Comparison of ENCODE assay signal across 8 mouse cellular contexts in the genomic region with DNA sequence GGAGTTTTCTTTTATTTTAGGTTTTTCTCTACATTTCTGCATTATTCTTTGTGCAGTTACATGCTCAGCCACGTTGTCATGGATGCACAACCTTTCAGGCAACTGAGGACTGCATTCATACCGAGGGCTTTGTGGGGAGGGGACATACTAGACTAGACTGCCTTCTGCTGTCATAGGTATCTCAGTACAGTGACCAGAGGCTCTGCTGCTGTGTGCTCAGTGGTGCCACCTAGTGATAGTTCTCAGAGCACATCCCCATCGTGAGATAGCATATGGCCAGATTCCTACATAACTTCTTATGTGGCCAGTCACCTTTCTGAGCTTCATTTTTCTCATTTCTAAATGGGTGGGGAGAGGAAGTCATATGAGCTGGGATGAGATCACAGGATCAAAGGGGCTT. TPM values are rescaled to one million over a fixed set of nuclear protein-coding genes. Genes with fewer than 3 reads are reported as not detected.
DNase-seq lines count a peak whose midpoint lies in the region; ATAC-seq and TF ChIP-seq lines count a peak whose summit lies in the region.

No protein-coding gene starts in this region.

- no peak overlapping the region for H3K9ac ChIP-seq in neural tube, embryonic 11.5 days (ENCODE audit: low read length)

- 4% methylated on average over 3 of the region's 3 CpGs for WGBS in thymus, adult 2 months
- WGBS in neural tube, embryonic 11.5 days: 3% methylated on average over 3 of the region's 3 CpGs

- no peaks in the 10 kb centered on the region for H3K36me3 ChIP-seq in thymus, adult 2 months (ENCODE audit: control insufficient read depth, insufficient read depth, low read length)
- no peaks in the 10 kb centered on the region for H3K36me3 ChIP-seq in neural tube, embryonic 11.5 days (ENCODE audit: control insufficient read depth, insufficient read depth, low read length)

- no peak for TF ChIP-seq CTCF in thymus, adult 2 months (IDR thresholded peaks at IDR 0.05; ENCODE audit: borderline replicate concordance, control insufficient read depth, extremely low read depth, insufficient read depth, low read length, poor library complexity)
- TF ChIP-seq CTCF in brain, embryonic 14.5 days (IDR thresholded peaks at IDR 0.05; ENCODE audit: borderline replicate concordance, extremely low read depth, insufficient read depth, insufficient read length): peak; percentile 84; the same call in 1 of the 2 replicates

- no peak for ATAC-seq in neural tube, embryonic 11.5 days (ENCODE audit: insufficient read depth, low FRiP score, low TSS enrichment)

- no peaks in the 10 kb centered on the region; the same call in 1 of the 2 replicates for H3K27me3 ChIP-seq in thymus, adult 2 months (ENCODE audit: control insufficient read depth, insufficient read depth, low read length)
- peaks cover 29% of the 10 kb centered on the region for H3K27me3 ChIP-seq in neural tube, embryonic 11.5 days (ENCODE audit: control insufficient read depth, insufficient read depth, low read length)

- no peaks in the 10 kb centered on the region for H3K4me1 ChIP-seq in thymus, adult 2 months (replicated peaks; ENCODE audit: control insufficient read depth, insufficient read depth, low read length)
- H3K4me1 ChIP-seq in neural tube, embryonic 11.5 days (ENCODE audit: control insufficient read depth, insufficient read depth, low read length): peaks cover 3% of the 10 kb centered on the region; the same call in 1 of the 2 replicates

- H3K27ac ChIP-seq in thymus, adult 2 months (ENCODE audit: control insufficient read depth, insufficient read depth, low read length): no peak overlapping the region
- no peak overlapping the region for H3K27ac ChIP-seq in neural tube, embryonic 11.5 days (ENCODE audit: low read depth, low read length)

- peak; percentile 33 for DNase-seq in thymus, adult 2 months
- DNase-seq in thymus, adult 18-20 months: no peak
- DNase-seq in brain, embryonic 14.5 days (ENCODE audit: low read depth): peak; percentile 82
- peak; percentile 18 for DNase-seq in fibroblast of lung, adult 2 months (ENCODE audit: low read depth)
- DNase-seq in hindlimb bud, embryonic 11.5 days (ENCODE audit: extremely low spot score, low read depth, low spot score): peak; percentile 33
- DNase-seq in left cerebral cortex, postnatal 4 days: peak; percentile 72
- DNase-seq in neural tube, embryonic 11.5 days (ENCODE audit: low spot score): peak; percentile 60
- peak; percentile 17 to 30 for DNase-seq in thymus, postnatal 36 days

- TF ChIP-seq POLR2A in thymus, adult 2 months (IDR thresholded peaks at IDR 0.05; ENCODE audit: control insufficient read depth, extremely low read depth, insufficient read depth, low read length, poor library complexity): no peak
- TF ChIP-seq POLR2A in brain, embryonic 14.5 days (IDR thresholded peaks at IDR 0.05; ENCODE audit: borderline replicate concordance, extremely low read depth, insufficient read depth, insufficient read length, poor library complexity, severe bottlenecking): no peak

- no peak overlapping the region for H3K4me2 ChIP-seq in neural tube, embryonic 11.5 days (ENCODE audit: low read depth)

- no peak overlapping the region for H3K4me3 ChIP-seq in thymus, adult 2 months (ENCODE audit: control insufficient read depth, insufficient read depth, low read length)
- H3K4me3 ChIP-seq in neural tube, embryonic 11.5 days (ENCODE audit: low read depth, low read length): no peak overlapping the region

- intact Hi-C loops in left cerebral cortex, postnatal 4 days (cut with DNase I): loop anchor here (2.0 kb wide), 1 partner anchor 81 kb away; a partner anchor contains a TSS

- H3K9me3 ChIP-seq in neural tube, embryonic 11.5 days (ENCODE audit: control insufficient read depth, low read length): no peaks in the 10 kb centered on the region

RNA-seq across cellular contexts. Expression of a gene that starts 1.8 kb away (rescaled TPM):
- 2.6 and 4.1 TPM in 2 replicates for polyA plus RNA-seq in thymus, adult 2 months (2012; rRNA removed)
- polyA plus RNA-seq in brain, embryonic 14.5 days (2012; rRNA removed): 12.3 and 15.0 TPM in 2 replicates
- 10 to 100 TPM; 18.2 to 23.1 TPM for total RNA-seq in left cerebral cortex, postnatal 4 days (2021)
- 4.3 and 5.3 TPM in 2 replicates for polyA plus RNA-seq in neural tube, embryonic 11.5 days (2014; fragmentation: Nextera tagmentation; extraction: Ambion mirVana)

RNA-seq across cellular contexts. Expression of a gene that starts 56.7 kb away (rescaled TPM):
- polyA plus RNA-seq in thymus, adult 2 months (2012; rRNA removed): 0.20 and 0.77 TPM in 2 replicates
- 0.79 and 1.2 TPM in 2 replicates for polyA plus RNA-seq in brain, embryonic 14.5 days (2012; rRNA removed)
- total RNA-seq in left cerebral cortex, postnatal 4 days (2021): under 1 TPM; 0.40 to 0.54 TPM
- 2.8 and 3.1 TPM in 2 replicates for polyA plus RNA-seq in neural tube, embryonic 11.5 days (2014; fragmentation: Nextera tagmentation; extraction: Ambion mirVana)

RNA-seq across cellular contexts. Expression of a gene that starts 59.2 kb away (rescaled TPM):
- polyA plus RNA-seq in thymus, adult 2 months (2012; rRNA removed): 0.43 TPM in 2 replicates
- polyA plus RNA-seq in brain, embryonic 14.5 days (2012; rRNA removed): 0.06 and 0.22 TPM in 2 replicates
- under 1 TPM; 0.08 to 0.26 TPM for total RNA-seq in left cerebral cortex, postnatal 4 days (2021)
- polyA plus RNA-seq in neural tube, embryonic 11.5 days (2014; fragmentation: Nextera tagmentation; extraction: Ambion mirVana): 0.12 TPM in 1 of 2 replicates, not detected in the other

Comparison
In these comparisons a context has a peak if more than half of its experiments do, and no peak if none do; other contexts are left out.
1. DNase-seq: peak in thymus, adult 2 months (single experiment), brain, embryonic 14.5 days (single experiment), fibroblast of lung, adult 2 months (single experiment), hindlimb bud, embryonic 11.5 days (single experiment), left cerebral cortex, postnatal 4 days (single experiment), neural tube, embryonic 11.5 days (single experiment) and thymus, postnatal 36 days (2 of 2); none in thymus, adult 18-20 months (0 of 2).